Mouse (Mus musculus) small intestine, adult 2 months (tissue): ENCODE results near the gene Atp6v1e1. TPM values are rescaled to one million over a fixed set of nuclear protein-coding genes. Genes with fewer than 3 reads are reported as not detected.

Experiments used
- H3K27ac ChIP-seq: fragments of 200-500 bp; 2 replicates; pipeline ENCODE4 v1.5.1; 2012; ENCODE audit warnings: low read depth, low read length, control low read depth, inconsistent platforms; ENCODE audit not compliant: insufficient read depth
- H3K27me3 ChIP-seq: fragments of 200-500 bp; 2 replicates; pipeline ENCODE4 v1.6.1; 2012; ENCODE audit warnings: mild to moderate bottlenecking, moderate library complexity, low read length, inconsistent platforms; ENCODE audit not compliant: control insufficient read depth, insufficient read depth
- H3K36me3 ChIP-seq: fragments of 200-500 bp; 2 replicates; pipeline ENCODE4 v1.6.1; 2012; ENCODE audit warnings: mild to moderate bottlenecking, low read length, control low read depth, inconsistent platforms; ENCODE audit not compliant: control insufficient read depth, insufficient read depth
- H3K4me1 ChIP-seq: fragments of 200-500 bp; 2 replicates; pipeline ENCODE4 v1.6.1; 2012; ENCODE audit warnings: low read length, inconsistent platforms, mixed read lengths; ENCODE audit not compliant: control insufficient read depth, insufficient read depth, insufficient read length
- H3K4me3 ChIP-seq: fragments of 200-500 bp; 2 replicates; pipeline ENCODE4 v1.5.1; 2012; ENCODE audit warnings: low read depth, mild to moderate bottlenecking, control low read depth, inconsistent platforms, low read length, moderate library complexity
- CTCF ChIP-seq: fragments of 200-500 bp; IDR thresholded peaks from 2 replicates; pipeline ENCODE4 v1.5.1; 2012; ENCODE audit warnings: low read depth, mild to moderate bottlenecking, control low read depth, inconsistent platforms, low read length, moderate library complexity, mixed read lengths; ENCODE audit not compliant: insufficient replicate concordance, insufficient read length; ENCODE audit errors: extremely low read depth
- POLR2A ChIP-seq: fragments of 200-500 bp; IDR thresholded peaks from 2 replicates; pipeline ENCODE4 v1.6.1; 2012; ENCODE audit warnings: low read depth, mild to moderate bottlenecking, control low read depth, inconsistent platforms, low read length, moderate library complexity
- WGBS: fragments of 180-500 bp; shearing (Covaris S2); methylation state at CpG from one replicate; pipeline ENCODE4 v1.1.7; 2018; 5-methylcytosine and 5-hydroxymethylcytosine counted together
- polyA plus RNA-seq: library from polyadenylated mRNA; depleted of rRNA; stranded (reverse); fragments of >200 nt; gene quantifications from 2 replicates; pipeline ENCODE4 v1.2.3, GENCODE M21; 2012

The Atp6v1e1 gene
- polyA plus RNA-seq, 1 experiment, result 153 TPM

DNA sequence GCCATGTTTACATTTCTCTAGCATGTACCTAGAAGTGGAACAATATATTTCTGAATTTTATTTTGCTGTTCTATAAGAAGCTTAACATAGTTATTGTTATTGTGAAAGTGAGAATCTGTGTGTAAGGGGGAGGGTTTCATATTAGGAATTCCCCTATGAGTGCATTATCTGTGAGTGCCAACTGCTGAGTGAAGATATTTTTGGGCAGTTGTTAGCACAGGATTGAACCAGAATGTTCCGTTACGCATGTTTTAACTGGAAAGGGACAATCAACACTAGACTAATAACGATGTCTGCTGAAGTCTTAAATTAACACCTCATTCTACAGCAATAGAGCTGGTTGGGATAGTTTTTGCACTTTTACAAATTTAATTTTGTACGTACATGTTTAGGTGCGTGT is 19.2 kb upstream of the Atp6v1e1 start:
- H3K36me3 ChIP-seq, result no peaks in the 10 kb centered on the region
- no peaks in the 10 kb centered on the region for H3K27me3 ChIP-seq
- H3K4me1 ChIP-seq, result no peaks in the 10 kb centered on the region
- TF ChIP-seq POLR2A (no peak), CTCF (no peak)
- WGBS, result 93% methylated on average over 5 of the region's 5 CpGs
- no peak overlapping the region for H3K4me3 ChIP-seq
- H3K27ac ChIP-seq, result no peak overlapping the region

DNA sequence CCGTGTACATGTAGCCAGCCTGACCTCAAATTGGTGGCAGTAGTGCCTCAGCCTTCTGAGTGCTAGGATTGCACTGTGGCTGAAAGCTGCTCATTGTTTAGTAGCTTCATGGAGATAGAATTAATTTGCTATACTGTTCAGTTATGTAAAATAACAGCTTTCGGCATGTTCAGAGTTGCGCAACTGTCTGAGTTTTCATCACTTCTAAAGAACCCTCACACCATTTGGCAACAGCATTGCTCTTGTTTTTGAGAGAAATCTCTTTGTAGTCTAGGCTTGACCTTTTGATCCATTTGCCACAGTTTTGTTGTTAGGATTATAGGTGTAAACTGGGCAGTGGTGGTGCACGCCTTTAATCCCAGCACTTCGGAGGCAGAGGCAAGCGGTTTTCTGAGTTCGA is 17.7 kb upstream of the Atp6v1e1 start:
- WGBS, result 94% methylated on average over 7 of the region's 7 CpGs
- Histone ChIP-seq H3K27ac (no peak overlapping the region), H3K4me1 (no peaks in the 10 kb centered on the region), H3K36me3 (no peaks in the 10 kb centered on the region), H3K4me3 (no peak overlapping the region), H3K27me3 (no peaks in the 10 kb centered on the region)
- TF ChIP-seq POLR2A (no peak), CTCF (no peak)

- no peaks in the 10 kb centered on the region for H3K4me1 ChIP-seq
- 53% methylated on average over 1 of the region's 1 CpGs for WGBS
- no peaks in the 10 kb centered on the region for H3K36me3 ChIP-seq
- no peak overlapping the region for H3K27ac ChIP-seq
- no peak overlapping the region for H3K4me3 ChIP-seq
- TF ChIP-seq POLR2A (no peak), CTCF (no peak)
- H3K27me3 ChIP-seq, result no peaks in the 10 kb centered on the region
Observed at GRCm38 (mm10) chr6:120837152-120837530, 14.5 kb upstream of the Atp6v1e1 start.

DNA sequence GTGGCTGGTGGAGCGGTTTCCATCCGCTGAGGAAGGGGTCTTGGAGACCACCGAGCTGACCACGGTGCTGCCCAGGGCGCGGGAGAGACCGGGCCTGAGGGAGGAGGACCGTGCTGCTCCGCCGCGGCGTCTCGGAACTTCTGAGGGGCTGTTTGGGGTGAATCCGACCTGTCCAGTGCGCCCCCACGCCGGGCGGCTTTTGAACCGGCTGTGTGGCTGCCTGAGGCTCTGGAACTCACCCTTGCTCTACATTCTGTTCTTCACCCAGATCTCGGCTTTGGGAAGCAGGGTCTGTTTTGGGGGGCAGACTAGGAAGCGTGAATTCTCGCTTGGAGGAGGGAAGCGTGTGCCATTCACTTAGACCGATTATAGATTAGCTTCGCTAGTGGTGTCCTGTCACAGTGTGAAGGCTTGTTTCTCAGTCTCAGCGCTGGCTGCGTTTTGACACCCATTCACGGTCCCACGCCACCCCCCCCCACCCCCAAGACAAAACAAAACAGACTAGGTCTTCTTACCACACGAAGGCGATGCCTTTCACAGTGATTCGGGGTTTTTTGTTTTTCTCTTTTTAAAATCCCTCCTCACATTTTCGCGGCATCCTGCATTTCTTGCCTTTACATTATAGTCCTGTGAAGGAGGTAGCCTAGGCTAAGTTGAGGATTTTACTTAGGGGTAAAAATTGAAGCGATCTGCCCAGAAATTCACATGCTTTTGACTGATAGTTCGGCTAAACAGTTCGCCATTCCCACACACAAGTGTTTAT is 14.0 kb upstream of the Atp6v1e1 start:
- whole genome bisulfite sequencing, result 4% methylated on average over 37 of the region's 37 CpGs
- H3K36me3 ChIP-seq, result no peaks in the 10 kb centered on the region
- no peaks in the 10 kb centered on the region for H3K27me3 ChIP-seq
- no peak for TF ChIP-seq CTCF
- TF ChIP-seq POLR2A, result 0 out of 2 replicates have a peak, but pooled peaks have one; percentile 7
- H3K4me3 ChIP-seq, result peak overlapping the region; percentile 82
- peak overlapping the region; percentile 82 for H3K27ac ChIP-seq
- H3K4me1 ChIP-seq, result no peaks in the 10 kb centered on the region

DNA sequence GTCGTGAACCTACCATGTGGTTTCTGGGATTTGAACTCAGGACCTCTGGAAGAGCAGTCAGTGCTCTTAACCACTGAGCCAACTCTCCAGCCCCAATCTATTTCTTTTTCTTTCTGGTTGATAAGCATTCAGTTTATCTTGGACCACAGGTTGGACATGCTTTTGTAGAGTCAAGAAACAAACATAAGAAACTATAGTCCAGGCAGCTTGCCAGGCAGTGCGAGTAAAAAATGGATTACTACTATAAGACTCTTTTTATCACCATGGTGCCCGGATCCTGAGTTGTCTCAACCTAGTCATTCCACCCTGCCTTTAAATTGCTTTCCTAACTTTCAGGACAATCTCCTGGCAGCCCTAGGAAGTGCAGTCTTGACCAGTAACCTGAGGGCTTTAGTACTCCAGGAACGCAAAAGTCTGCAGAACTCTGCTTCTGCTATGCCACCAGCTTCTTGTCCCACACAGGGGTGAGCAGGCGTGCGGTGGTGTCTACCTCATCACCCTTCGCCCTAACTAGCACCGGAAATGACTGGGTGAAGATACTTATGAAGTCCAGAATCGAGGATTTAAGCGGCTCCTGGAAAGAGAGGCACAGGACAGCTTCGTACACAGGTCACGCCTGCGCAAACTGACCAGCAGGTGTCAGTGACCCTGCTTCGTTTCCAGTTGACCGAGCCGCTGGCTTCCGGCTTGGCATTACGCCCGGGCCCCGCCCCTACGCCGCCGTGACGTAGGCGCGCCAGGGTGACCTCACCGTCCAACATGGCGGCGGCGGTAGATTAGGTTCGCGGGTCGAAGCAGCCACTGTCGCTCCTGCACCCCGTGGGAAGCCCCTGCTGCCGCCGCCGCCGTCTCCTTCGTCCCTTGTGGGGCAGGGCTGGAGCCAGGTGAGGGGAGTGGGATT is 13.1 kb upstream of the Atp6v1e1 start, which contains the start of gene Bcl2l13:
Gene Bcl2l13 (plus strand): TSS at position 739 of the 901 bp plus-strand sequence.
- under 1% methylated on average over 40 of the region's 40 CpGs for WGBS
- no peaks in the 10 kb centered on the region for H3K36me3 ChIP-seq
- no peaks in the 10 kb centered on the region for H3K4me1 ChIP-seq
- H3K27me3 ChIP-seq, result no peaks in the 10 kb centered on the region
- H3K27ac ChIP-seq, result peak within 1 kb of the TSS; percentile 82
- TF ChIP-seq POLR2A (peak; percentile 83), CTCF (peak; percentile 51)
- peak within 1 kb of the TSS; percentile 82 for H3K4me3 ChIP-seq

GRCm38 (mm10) chr6:120834766-120835321 is 12.3 kb upstream of the Atp6v1e1 start:
- 66% methylated on average over 4 of the region's 4 CpGs for WGBS
- Histone ChIP-seq H3K4me3 (no peak overlapping the region), H3K36me3 (no peaks in the 10 kb centered on the region)

More at GRCm38 (mm10) chr6:120834766-120835321, 12.3 kb upstream of the Atp6v1e1 start:
- no peaks in the 10 kb centered on the region for H3K4me1 ChIP-seq
- no peaks in the 10 kb centered on the region for H3K27me3 ChIP-seq
- TF ChIP-seq CTCF (no peak), POLR2A (no peak)
- H3K27ac ChIP-seq, result no peak overlapping the region
